Mouse (Mus musculus): ENCODE results near the gene Ifit1. TPM values are rescaled to one million over a fixed set of nuclear protein-coding genes. Genes with fewer than 3 reads are reported as not detected.

Ifit1 gene
- total and polyA plus RNA-seq, 3 experiments = 0.05 TPM; not detected in 2

GRCm38 (mm10) chr19:34650276-34650675, 9.6 kb downstream of the Ifit1 start:
- H3K9me3 ChIP-seq (replicated peaks) = no peaks in the 10 kb centered on the region
- DNase-seq (ENCODE audit: low spot score) (no peak), ATAC-seq (ENCODE audit: extremely low read depth, insufficient number of reproducible peaks, low FRiP score, poor library complexity, severe bottlenecking) (no peak)
- H3K36me3 ChIP-seq (replicated peaks) = no peaks in the 10 kb centered on the region
- peaks cover 5% of the 10 kb centered on the region for H3K4me1 ChIP-seq (ENCODE audit: insufficient read depth, low read depth, low read length)
- TF ChIP-seq POLR2AphosphoS5 (IDR thresholded peaks at IDR 0.05; ENCODE audit: insufficient replicate concordance, low read depth, low read length) (no peak), GATA2 (IDR thresholded peaks at IDR 0.05; ENCODE audit: borderline replicate concordance, low read depth, low read length) (no peak), TAL1 (conservative IDR thresholded peaks at IDR 0.05; ENCODE audit: low read depth, low read length) (no peak), GATA1 (IDR thresholded peaks at IDR 0.05; ENCODE audit: borderline replicate concordance, low read length) (no peak), CTCF (IDR thresholded peaks at IDR 0.05; ENCODE audit: low read depth, low read length) (no peak)
- peaks cover 20% of the 10 kb centered on the region for H3K27me3 ChIP-seq (ENCODE audit: insufficient read depth, low read length)
- H3K4me3 ChIP-seq (ENCODE audit: low read depth, low read length) = no peak overlapping the region

GRCm38 (mm10) chr19:34650997-34651396, 10.3 kb downstream of the Ifit1 start:
- DNase-seq (ENCODE audit: low spot score) = no peak
- peaks cover 13% of the 10 kb centered on the region for H3K4me1 ChIP-seq (ENCODE audit: insufficient read depth, low read depth, low read length)
- no peaks in the 10 kb centered on the region for H3K9me3 ChIP-seq (replicated peaks)
- H3K27me3 ChIP-seq (ENCODE audit: insufficient read depth, low read length) = peaks cover 19% of the 10 kb centered on the region; the same call in 1 of the 2 replicates
- no peak for ATAC-seq (ENCODE audit: extremely low read depth, insufficient number of reproducible peaks, low FRiP score, poor library complexity, severe bottlenecking)
- no peak overlapping the region for H3K4me3 ChIP-seq (ENCODE audit: low read depth, low read length)
- H3K36me3 ChIP-seq (replicated peaks) = no peaks in the 10 kb centered on the region
- no peak for TF ChIP-seq GATA2 (IDR thresholded peaks at IDR 0.05; ENCODE audit: borderline replicate concordance, low read depth, low read length)
- TF ChIP-seq TAL1 (conservative IDR thresholded peaks at IDR 0.05; ENCODE audit: low read depth, low read length) = no peak
- TF ChIP-seq CTCF (IDR thresholded peaks at IDR 0.05; ENCODE audit: low read depth, low read length) = no peak
- no peak for TF ChIP-seq GATA1 (IDR thresholded peaks at IDR 0.05; ENCODE audit: borderline replicate concordance, low read length)
- TF ChIP-seq POLR2AphosphoS5 (IDR thresholded peaks at IDR 0.05; ENCODE audit: insufficient replicate concordance, low read depth, low read length) = no peak

DNA sequence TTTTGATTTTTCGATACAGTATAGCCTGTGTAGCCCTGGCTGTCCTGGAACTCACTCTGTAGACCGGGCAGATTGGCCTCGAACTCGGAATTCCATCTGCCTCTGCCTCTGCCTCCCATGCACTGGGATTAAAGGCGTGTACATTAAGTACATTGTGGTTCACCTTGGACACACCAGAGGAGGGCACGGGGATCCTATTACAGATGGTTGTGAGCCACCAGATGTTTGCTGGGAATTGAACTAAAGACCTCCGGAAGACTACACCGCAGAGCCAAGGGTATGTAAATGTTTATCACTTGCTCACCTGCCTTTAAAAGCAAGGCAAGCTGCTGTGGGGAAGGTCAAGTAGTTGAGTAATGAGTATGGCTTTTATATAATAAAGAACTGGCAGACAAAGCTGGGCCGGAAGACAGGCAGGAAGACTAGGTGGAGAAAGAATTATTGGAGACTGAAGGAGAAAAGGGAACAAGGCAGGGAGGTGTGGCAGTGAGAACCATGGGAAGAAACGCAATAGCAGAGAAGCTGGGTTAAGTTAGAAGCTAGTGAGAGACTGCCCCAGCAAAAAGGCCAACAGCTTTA, 14.6 kb downstream of the Ifit1 start:
- Histone ChIP-seq H3K9me3 (replicated peaks) (no peaks in the 10 kb centered on the region), H3K36me3 (replicated peaks) (no peaks in the 10 kb centered on the region), H3K4me1 (ENCODE audit: insufficient read depth, low read depth, low read length) (peaks cover 32% of the 10 kb centered on the region), H3K27me3 (ENCODE audit: insufficient read depth, low read length) (0 out of 2 replicates have a peak, but pooled peaks cover 3% of the 10 kb centered on the region), H3K4me3 (ENCODE audit: low read depth, low read length) (no peak overlapping the region)
- ATAC-seq (ENCODE audit: extremely low read depth, insufficient number of reproducible peaks, low FRiP score, poor library complexity, severe bottlenecking) = no peak
- no peak for TF ChIP-seq TAL1 (conservative IDR thresholded peaks at IDR 0.05; ENCODE audit: low read depth, low read length)
- no peak for TF ChIP-seq GATA1 (IDR thresholded peaks at IDR 0.05; ENCODE audit: borderline replicate concordance, low read length)
- TF ChIP-seq GATA2 (IDR thresholded peaks at IDR 0.05; ENCODE audit: borderline replicate concordance, low read depth, low read length) = no peak
- no peak for TF ChIP-seq POLR2AphosphoS5 (IDR thresholded peaks at IDR 0.05; ENCODE audit: insufficient replicate concordance, low read depth, low read length)
- no peak for TF ChIP-seq CTCF (IDR thresholded peaks at IDR 0.05; ENCODE audit: low read depth, low read length)
- no peak for DNase-seq (ENCODE audit: low spot score)

GRCm38 (mm10) chr19:34656511-34657298, 16.0 kb downstream of the Ifit1 start:
- Histone ChIP-seq H3K27me3 (ENCODE audit: insufficient read depth, low read length) (0 out of 2 replicates have a peak, but pooled peaks cover 3% of the 10 kb centered on the region), H3K9me3 (replicated peaks) (no peaks in the 10 kb centered on the region), H3K4me1 (ENCODE audit: insufficient read depth, low read depth, low read length) (peaks cover 28% of the 10 kb centered on the region), H3K4me3 (ENCODE audit: low read depth, low read length) (no peak overlapping the region; the same call in 1 of the 2 replicates), H3K36me3 (replicated peaks) (no peaks in the 10 kb centered on the region)
- ATAC-seq (ENCODE audit: extremely low read depth, insufficient number of reproducible peaks, low FRiP score, poor library complexity, severe bottlenecking) = peak; percentile 96
- DNase-seq (ENCODE audit: low spot score) = peak; percentile 42
- TF ChIP-seq POLR2AphosphoS5 (IDR thresholded peaks at IDR 0.05; ENCODE audit: insufficient replicate concordance, low read depth, low read length) = no peak
- no peak for TF ChIP-seq CTCF (IDR thresholded peaks at IDR 0.05; ENCODE audit: low read depth, low read length)
- no peak for TF ChIP-seq GATA1 (IDR thresholded peaks at IDR 0.05; ENCODE audit: borderline replicate concordance, low read length)
- no peak for TF ChIP-seq GATA2 (IDR thresholded peaks at IDR 0.05; ENCODE audit: borderline replicate concordance, low read depth, low read length)
- TF ChIP-seq TAL1 (conservative IDR thresholded peaks at IDR 0.05; ENCODE audit: low read depth, low read length) = peak; percentile 95

DNA sequence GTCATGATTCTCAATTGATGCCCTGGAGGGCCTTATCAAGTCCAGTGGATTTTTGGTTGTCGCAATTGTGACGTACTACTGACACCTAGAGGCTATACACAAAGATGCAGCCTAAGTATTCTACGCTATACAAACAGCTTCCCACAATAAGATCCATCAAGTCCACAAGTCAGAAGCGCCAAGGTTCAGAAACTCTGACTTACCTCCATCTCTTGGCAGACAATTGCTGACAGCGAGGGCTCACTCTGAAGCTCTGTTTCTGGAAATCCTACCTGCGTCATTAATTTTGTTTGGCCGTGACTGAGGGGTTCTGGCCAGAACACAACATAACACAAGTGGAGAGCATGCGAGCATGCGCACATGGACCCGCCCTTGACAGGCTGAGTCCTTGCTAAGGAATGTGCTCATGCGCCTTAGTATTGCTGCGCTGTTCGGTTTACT, 21.4 kb downstream of the Ifit1 start:
- Histone ChIP-seq H3K36me3 (replicated peaks) (no peaks in the 10 kb centered on the region), H3K4me1 (ENCODE audit: insufficient read depth, low read depth, low read length) (peaks cover 16% of the 10 kb centered on the region), H3K9me3 (replicated peaks) (no peaks in the 10 kb centered on the region), H3K27me3 (ENCODE audit: insufficient read depth, low read length) (0 out of 2 replicates have a peak, but pooled peaks cover 5% of the 10 kb centered on the region), H3K4me3 (ENCODE audit: low read depth, low read length) (peak overlapping the region; percentile 17; the same call in 1 of the 2 replicates)
- peak; percentile 54; the same call in 1 of the 2 replicates for ATAC-seq (ENCODE audit: extremely low read depth, insufficient number of reproducible peaks, low FRiP score, poor library complexity, severe bottlenecking)
- no peak for DNase-seq (ENCODE audit: low spot score)
- TF ChIP-seq TAL1 (conservative IDR thresholded peaks at IDR 0.05; ENCODE audit: low read depth, low read length) = no peak

DNA sequence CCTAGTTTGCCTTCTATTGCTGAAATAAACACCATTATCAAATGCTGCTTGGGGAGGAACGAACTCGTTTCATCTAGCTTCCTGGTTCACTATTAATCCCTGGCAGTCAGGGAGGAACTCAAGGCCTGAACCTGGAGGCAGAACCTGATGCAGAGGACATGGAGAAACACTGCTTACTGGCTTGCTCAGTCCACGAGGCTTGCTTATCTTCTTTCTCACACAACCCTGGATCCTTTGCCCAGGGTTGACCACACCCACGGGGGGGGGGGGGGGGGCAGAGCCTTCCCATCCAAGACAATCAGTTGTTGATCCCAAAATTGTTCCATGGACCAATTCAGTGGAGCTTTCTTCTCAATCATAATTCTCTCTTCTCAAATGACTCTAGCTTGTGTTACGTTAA, 22.1 kb downstream of the Ifit1 start:
- Histone ChIP-seq H3K36me3 (replicated peaks) (no peaks in the 10 kb centered on the region), H3K27me3 (ENCODE audit: insufficient read depth, low read length) (0 out of 2 replicates have a peak, but pooled peaks cover 5% of the 10 kb centered on the region), H3K4me3 (ENCODE audit: low read depth, low read length) (no peak overlapping the region), H3K9me3 (replicated peaks) (no peaks in the 10 kb centered on the region), H3K4me1 (ENCODE audit: insufficient read depth, low read depth, low read length) (peaks cover 12% of the 10 kb centered on the region)
- no peak for DNase-seq (ENCODE audit: low spot score)
- no peak for ATAC-seq (ENCODE audit: extremely low read depth, insufficient number of reproducible peaks, low FRiP score, poor library complexity, severe bottlenecking)
- TF ChIP-seq CTCF (IDR thresholded peaks at IDR 0.05; ENCODE audit: low read depth, low read length) = no peak
- no peak for TF ChIP-seq GATA1 (IDR thresholded peaks at IDR 0.05; ENCODE audit: borderline replicate concordance, low read length)
- TF ChIP-seq GATA2 (IDR thresholded peaks at IDR 0.05; ENCODE audit: borderline replicate concordance, low read depth, low read length) = no peak
- no peak for TF ChIP-seq TAL1 (conservative IDR thresholded peaks at IDR 0.05; ENCODE audit: low read depth, low read length)
- no peak for TF ChIP-seq POLR2AphosphoS5 (IDR thresholded peaks at IDR 0.05; ENCODE audit: insufficient replicate concordance, low read depth, low read length)
